Mouse (Mus musculus): ENCODE measurements around the gene Ccdc78.

Gene Ccdc78

DNA sequence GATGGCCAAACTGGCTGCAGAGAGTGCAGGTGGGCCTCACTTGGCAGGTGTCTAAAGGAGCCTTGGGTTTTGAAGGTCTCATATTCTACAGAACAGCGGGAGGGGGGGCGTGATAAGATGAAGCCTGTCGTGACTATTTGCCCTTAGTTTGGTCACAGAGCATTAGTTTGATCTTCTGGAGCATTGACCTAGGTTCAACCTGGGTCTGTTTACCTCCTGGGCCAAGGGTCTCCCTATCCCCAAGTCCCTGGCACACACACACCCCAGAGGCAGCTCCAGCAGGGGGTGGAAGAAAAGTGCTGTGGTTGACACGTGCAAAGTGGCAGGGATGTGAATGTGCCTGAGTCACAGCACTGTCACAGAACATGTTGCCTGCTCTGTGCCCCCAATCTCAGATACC lies 24.5 kb downstream of the Ccdc78 start:
- no peak for DNase-seq (ENCODE audit: low spot score)

- peak; percentile 79 for DNase-seq (ENCODE audit: low spot score)
Measured at GRCm38 (mm10) chr17:25813471-25813870, 27.1 kb downstream of the Ccdc78 start.

DNA sequence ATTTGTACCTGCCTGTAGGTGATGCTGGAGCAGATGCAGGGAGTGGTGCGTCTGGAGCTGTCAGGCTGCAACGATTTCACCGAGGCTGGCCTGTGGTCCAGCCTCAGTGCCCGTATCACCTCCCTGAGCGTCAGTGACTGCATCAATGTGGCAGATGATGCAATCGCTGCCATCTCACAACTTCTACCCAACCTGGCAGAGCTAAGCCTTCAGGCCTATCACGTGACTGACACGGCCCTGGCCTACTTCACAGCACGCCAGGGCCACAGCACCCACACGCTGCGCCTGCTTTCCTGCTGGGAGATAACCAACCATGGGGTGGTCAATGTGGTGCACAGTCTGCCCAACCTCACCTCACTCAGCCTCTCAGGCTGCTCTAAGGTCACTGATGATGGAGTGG lies 31.3 kb downstream of the Ccdc78 start:
- DNase-seq (ENCODE audit: low spot score) = no peak

- no peak for DNase-seq (ENCODE audit: low spot score)
Measured at GRCm38 (mm10) chr17:25818851-25819780, 32.7 kb downstream of the Ccdc78 start.

DNA sequence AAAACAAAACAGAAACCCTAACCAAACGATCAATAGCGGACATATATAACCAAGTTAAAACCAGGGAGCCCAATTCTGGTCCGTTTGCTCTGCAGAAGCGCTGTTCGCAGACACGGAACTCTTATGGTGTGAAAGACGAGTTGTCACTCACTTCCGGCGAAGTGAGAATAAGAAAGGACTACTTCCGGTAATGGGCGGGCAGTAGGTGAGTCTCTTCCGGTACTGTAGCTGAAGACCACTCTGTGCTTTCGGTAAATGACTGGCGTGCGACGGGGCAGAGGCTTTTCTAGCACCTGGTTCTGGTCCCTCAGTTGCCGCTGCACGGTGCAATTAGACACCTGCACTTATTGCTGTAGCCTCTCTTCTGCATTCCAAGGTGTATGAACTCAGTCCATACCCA lies 37.1 kb downstream of the Ccdc78 start, which contains the start of gene Wdr24:
Gene Wdr24, plus strand, starts transcription at position 176 of the 400 bp plus-strand sequence.
- peak; percentile 81 for DNase-seq (ENCODE audit: low spot score)

DNA sequence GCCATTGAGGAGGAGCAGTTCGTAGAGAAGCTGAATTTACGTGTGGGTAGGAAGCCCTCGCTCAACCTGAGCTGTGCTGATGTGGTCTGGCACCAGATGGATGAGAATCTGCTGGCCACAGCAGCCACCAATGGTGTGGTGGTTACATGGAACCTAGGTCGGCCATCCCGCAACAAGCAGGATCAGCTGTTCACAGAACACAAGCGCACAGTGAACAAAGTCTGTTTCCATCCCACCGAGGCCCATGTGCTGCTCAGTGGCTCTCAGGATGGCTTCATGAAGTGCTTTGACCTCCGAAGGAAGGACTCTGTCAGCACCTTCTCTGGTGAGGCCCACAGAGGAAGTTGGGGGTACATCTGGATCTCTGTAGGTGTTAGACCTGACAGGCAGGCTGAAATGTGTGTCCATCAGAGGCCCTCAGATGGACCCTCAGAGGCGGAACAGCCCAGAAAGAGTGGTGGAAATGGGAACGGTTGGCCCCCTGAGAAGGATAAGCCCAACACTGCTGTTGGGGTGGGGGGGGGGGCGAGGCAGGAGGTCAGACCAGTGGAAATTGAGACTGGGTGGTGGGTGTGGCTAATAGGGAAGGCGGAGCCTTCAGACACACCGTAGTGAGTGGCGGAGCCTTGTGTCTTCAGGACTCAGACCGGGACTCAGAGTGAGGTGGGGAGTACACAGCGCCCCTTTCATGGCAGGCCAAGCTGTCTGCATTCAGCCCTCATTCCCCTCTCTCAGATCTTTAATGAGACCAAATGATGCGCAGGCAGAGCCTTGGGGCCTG lies 38.2 kb downstream of the Ccdc78 start:
- DNase-seq (ENCODE audit: low spot score) = no peak

DNA sequence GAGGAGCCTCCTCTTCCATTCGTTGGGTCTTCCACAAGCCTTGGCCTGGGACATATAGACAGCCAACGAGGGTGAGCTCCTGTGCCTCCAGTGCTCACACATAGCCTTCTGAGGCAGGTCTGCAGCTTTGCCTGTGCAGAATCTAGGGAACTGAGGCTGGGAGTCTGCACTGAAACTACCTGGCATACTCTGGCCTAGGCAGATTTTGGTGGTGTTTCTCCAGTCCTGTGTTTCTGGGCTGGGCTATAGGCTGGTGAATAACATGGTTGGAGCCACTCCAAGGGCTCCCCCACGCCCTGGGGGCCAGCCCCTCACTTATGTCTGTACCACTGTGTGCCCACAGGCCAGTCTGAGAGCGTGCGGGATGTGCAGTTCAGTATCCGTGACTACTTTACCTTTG lies 38.9 kb downstream of the Ccdc78 start:
- no peak for DNase-seq (ENCODE audit: low spot score)

DNA sequence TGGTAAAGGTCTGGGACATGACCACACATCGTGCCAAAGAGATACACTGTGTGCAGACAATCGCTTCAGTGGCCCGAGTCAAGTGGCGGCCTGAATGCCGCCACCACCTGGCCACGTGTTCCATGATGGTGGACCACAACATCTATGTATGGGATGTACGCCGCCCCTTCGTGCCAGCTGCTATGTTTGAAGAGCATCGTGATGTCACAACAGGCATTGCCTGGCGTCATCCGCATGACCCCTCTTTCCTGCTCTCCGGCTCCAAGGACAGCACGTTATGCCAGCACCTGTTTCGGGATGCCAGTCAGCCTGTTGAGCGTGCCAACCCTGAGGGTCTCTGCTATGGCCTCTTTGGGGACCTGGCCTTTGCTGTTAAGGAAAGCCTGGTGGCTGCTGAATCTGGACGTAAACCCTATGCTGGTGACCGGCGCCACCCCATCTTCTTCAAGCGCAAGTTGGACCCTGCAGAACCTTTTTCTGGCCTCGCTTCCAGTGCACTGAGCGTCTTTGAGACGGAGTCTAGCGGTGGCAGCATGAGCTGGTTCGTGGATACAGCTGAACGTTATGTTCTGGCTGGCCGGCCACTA lies 39.7 kb downstream of the Ccdc78 start:
- no peak for DNase-seq (ENCODE audit: low spot score)

- no peak for DNase-seq (ENCODE audit: low spot score)
Measured at GRCm38 (mm10) chr17:25827011-25827410, 40.6 kb downstream of the Ccdc78 start.

DNA sequence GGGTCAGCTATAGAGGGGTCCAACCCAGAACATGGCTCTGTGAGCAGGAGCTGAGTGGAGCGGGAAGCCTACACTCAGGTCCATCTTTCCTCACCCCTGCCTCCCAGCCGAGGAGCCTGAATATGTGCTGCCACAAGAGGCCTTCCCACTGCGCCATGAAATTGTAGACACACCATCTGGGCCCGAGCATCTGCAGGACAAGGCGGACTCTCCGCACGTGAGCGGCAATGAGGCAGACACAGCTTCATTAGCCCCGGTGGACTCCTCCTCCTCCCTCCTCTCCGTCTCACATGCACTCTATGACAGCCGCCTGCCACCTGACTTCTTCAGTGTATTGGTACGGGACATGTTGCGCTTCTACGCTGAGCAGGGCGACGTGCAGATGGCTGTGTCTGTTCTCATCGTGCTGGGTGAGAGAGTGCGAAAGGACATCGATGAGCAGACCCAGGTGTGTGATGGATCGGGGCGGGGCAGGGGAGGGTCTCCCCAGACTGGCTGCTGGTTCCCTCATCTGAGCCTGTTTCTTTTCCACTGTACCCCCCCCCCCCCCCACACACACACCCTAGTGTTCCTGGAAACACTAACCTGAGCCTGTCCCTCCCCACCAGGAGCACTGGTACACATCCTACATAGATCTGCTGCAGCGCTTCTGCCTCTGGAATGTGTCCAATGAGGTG lies 41.3 kb downstream of the Ccdc78 start:
- no peak for DNase-seq (ENCODE audit: low spot score)

GRCm38 (mm10) chr17:25828223-25828594 lies 41.8 kb downstream of the Ccdc78 start:
- no peak for DNase-seq (ENCODE audit: low spot score)

DNA sequence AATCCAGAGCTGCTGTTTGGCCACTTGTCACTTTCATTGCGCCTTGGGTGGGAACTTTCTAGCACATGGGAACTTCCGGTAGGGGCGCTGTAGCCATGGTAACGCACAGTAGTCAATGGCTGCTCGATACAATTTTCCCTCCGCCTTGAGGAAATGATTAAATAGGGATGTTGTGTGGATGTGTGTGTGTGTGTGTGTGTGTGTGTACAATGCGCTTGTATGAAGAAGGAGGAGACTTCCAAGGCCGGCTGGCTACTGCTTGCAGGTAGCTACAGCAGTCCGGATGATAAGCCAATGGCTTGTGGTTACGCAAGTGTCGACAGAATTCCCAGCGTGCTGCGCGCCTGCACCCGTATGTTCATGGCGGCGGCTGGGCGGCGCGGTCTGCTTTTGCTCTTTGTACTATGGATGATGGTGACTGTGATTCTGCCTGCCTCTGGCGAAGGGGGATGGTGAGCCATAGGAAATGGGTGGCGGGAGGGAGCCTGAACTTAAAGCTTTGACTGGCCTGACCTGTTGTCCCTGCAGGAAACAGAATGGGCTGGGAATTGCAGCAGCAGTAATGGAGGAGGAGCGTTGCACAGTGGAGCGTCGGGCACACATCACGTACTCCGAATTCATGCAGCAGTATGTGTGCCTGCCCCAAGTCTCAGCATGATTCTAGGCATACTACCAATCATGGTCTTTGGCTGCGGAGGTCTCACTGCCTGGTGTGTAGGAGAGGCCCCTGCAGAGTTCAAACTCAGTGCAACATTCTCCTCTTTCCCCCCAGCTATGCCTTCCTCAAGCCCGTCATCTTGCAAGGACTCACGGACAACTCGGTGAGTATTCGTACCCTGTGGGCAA lies 42.6 kb downstream of the Ccdc78 start, which contains the start of gene Jmjd8:
Gene Jmjd8, plus strand, starts transcription at position 156 of the 846 bp plus-strand sequence.
- no peak for DNase-seq (ENCODE audit: low spot score)

- DNase-seq (ENCODE audit: low spot score) = no peak
Measured at GRCm38 (mm10) chr17:25829558-25830017, 43.2 kb downstream of the Ccdc78 start.

DNA sequence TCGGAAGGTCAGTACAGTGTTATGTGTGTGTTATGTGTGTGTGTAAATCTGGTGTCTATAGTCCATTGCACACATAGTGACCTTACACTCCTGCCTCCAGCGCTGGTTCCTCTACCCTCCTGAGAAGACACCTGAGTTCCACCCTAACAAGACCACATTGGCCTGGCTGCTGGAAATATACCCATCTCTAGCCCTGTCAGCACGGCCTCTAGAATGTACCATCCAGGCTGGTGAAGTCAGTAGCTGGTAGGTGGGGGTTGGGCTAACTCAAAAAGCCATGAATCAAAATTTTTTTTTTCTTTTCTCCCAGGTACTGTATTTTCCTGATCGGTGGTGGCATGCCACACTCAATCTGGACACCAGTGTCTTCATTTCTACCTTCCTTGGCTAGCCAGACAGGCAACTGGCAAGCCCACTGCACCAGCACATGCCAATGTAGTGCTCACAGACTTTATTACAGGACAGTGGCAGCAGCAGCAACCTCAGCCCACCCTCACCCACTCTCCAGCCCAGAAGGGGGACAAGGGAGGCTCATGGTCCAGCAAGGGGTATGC lies 43.9 kb downstream of the Ccdc78 start:
- no peak for DNase-seq (ENCODE audit: low spot score)

DNA sequence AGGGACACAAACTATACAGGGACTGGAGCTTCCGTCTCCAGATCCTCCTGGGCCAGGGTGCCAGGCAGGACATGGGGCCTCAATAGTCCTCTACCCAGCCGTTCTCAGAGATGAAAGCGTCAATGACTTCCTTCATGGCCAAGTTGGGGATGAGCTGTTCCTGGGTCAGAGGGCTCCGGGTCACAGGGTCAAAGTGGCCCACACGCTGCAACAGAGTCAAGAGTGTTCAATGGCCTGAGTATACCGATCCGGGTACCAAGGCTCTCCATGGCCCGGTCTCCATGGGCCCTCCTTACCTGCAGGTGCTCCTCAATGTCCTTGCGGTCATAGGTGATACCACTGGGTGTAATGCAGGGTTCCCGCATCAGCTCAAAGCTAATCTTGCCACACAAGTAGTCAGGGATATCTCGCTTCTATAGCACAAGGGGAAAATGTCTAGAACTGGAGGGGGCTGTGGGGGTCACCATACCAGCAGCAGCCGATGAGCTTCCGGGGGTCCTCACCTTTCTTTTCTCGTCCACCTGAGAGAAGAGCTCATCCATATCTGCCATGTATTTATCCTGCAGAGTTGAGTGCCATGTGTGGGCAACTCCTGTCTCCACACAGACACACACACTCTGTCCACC lies 44.5 kb downstream of the Ccdc78 start:
- DNase-seq (ENCODE audit: low spot score) = no peak

- no peak for DNase-seq (ENCODE audit: low spot score)
Measured at GRCm38 (mm10) chr17:25831451-25832281, 45.3 kb downstream of the Ccdc78 start.

GRCm38 (mm10) chr17:25832436-25833290 lies 46.3 kb downstream of the Ccdc78 start:
- DNase-seq (ENCODE audit: low spot score) = peak; percentile 99

DNA sequence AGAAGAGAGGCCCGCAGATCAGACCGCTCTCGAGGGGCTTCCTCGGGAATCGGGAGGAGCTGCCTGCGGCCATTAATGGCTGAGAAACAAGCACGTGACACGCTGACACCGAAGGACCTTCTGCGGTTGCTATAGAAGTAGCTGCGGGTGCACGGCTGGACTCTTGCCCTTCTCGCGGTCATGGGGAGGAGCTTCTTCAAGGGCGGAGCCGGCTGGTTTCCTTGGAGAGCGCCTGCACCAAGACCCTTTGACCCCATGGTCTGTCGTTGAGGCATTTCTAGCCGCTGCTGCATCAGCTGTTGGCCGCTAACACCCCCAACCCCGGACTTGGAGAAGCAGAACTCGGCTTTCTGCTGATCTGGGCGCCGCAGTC lies 46.9 kb downstream of the Ccdc78 start, which contains the start of gene Stub1:
Gene Stub1, minus strand, starts transcription at position 114 of the 373 bp plus-strand sequence.
- DNase-seq (ENCODE audit: low spot score) = peak; percentile 82

All from left cerebral cortex, adult 11 months (tissue).